Mouse (Mus musculus) forebrain, embryonic 15.5 days (tissue): ENCODE measurements around the gene Kif15. TPM values are rescaled to one million over a fixed set of nuclear protein-coding genes. Genes with fewer than 3 reads are reported as not detected.
A peak's percentile ranks its signal among the peaks of the same experiment; 100 is the strongest.

Experiments
- ATAC-seq: fragments of 200-750 bp; cut with Nextera tagmentation; replicated peaks from 2 replicates; pipeline ENCODE4 v1.8.0; 2017; ENCODE audit warnings: mild to moderate bottlenecking, moderate TSS enrichment, moderate library complexity
- H3K27ac ChIP-seq: fragments of 300-500 bp; sonication (generic); replicated peaks from 2 replicates; pipeline ENCODE4 v1.5.1; 2015; ENCODE audit warnings: mild to moderate bottlenecking, inconsistent platforms
- H3K27me3 ChIP-seq: fragments of 300-500 bp; sonication (generic); 2 replicates; pipeline ENCODE4 v1.6.1; 2015; ENCODE audit warnings: inconsistent platforms
- H3K36me3 ChIP-seq: fragments of 300-500 bp; sonication (generic); 2 replicates; pipeline ENCODE4 v1.6.1; 2015; ENCODE audit warnings: mild to moderate bottlenecking, inconsistent platforms
- H3K4me1 ChIP-seq: fragments of 300-500 bp; sonication (generic); 2 replicates; pipeline ENCODE4 v1.6.1; 2015; ENCODE audit warnings: inconsistent platforms
- H3K4me2 ChIP-seq: fragments of 300-500 bp; sonication (generic); replicated peaks from 2 replicates; pipeline ENCODE4 v1.6.1; 2015; ENCODE audit warnings: mild to moderate bottlenecking, inconsistent platforms
- H3K4me3 ChIP-seq: fragments of 300-500 bp; sonication (generic); 2 replicates; pipeline ENCODE4 v1.5.1; 2015; ENCODE audit warnings: mild to moderate bottlenecking, inconsistent platforms
- H3K9ac ChIP-seq: fragments of 300-500 bp; sonication (generic); replicated peaks from 2 replicates; pipeline ENCODE4 v1.6.1; 2015; ENCODE audit warnings: mild to moderate bottlenecking, inconsistent platforms
- H3K9me3 ChIP-seq: fragments of 300-500 bp; sonication (generic); 2 replicates; pipeline ENCODE4 v1.6.1; 2016; ENCODE audit warnings: inconsistent platforms
- WGBS: fragments of 180-500 bp; shearing (Covaris S2); methylation state at CpG from one replicate; pipeline ENCODE4 v1.1.7; 2015; ENCODE audit warnings: mixed read lengths; 5-methylcytosine and 5-hydroxymethylcytosine counted together
- polyA plus RNA-seq: library from polyadenylated mRNA; unstranded; fragments of >200 nt; fragmentation: Nextera tagmentation; extraction: Ambion mirVana; gene quantifications from 2 replicates; pipeline ENCODE4 v1.2.1, GENCODE M21; 2015

Kif15 gene
- polyA plus RNA-seq, 1 experiment from 2014 or later, result 28.2 TPM

DNA sequence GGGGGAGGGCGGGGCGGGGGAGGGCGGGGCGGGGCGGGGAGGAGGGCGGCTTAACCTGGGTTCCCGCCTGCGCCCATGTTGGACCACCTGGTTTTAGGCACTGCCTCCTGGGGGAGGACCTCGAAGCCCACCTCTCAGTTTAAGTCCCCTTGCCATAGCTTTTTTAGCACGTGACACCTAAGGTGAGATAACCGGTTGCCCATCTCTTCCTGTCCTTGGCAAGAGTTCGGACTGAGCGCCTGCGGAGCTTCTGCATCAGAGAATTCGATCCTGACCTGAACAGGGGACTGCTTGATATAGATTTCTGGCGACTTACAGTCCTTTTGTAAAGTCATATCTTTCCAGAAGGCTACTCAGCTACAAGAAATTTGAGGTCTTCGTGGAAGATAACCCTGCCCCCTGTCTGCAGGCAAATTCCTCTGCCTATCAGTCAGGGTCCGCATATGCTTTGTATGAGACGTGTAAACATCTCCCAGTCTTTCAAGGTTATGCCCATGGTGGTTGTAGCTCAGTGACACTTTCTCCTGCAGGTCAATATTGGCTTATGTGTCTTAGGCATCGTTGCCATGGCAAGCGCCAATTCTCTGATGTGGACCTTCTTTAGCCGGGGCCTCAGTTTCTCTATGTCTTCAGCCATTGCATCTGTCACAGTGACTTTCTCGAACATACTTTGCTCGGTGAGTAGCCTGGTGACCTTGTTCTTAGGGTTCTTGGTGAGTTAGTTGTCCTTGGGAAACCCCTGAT, 71.0 kb downstream of the Kif15 start:
- Histone ChIP-seq H3K4me3 (peak overlapping the region; percentile 53), H3K9ac (peak overlapping the region; percentile 70; the same call in 1 of the 2 replicates), H3K27me3 (no peaks in the 10 kb centered on the region), H3K36me3 (peaks cover 4% of the 10 kb centered on the region; the same call in 1 of the 2 replicates), H3K4me1 (peaks cover 31% of the 10 kb centered on the region), H3K9me3 (no peaks in the 10 kb centered on the region), H3K27ac (peak overlapping the region; percentile 10), H3K4me2 (peak overlapping the region; percentile 60)
- peak; percentile 52 for ATAC-seq
- 40% methylated on average over 18 of the region's 24 CpGs for WGBS

DNA sequence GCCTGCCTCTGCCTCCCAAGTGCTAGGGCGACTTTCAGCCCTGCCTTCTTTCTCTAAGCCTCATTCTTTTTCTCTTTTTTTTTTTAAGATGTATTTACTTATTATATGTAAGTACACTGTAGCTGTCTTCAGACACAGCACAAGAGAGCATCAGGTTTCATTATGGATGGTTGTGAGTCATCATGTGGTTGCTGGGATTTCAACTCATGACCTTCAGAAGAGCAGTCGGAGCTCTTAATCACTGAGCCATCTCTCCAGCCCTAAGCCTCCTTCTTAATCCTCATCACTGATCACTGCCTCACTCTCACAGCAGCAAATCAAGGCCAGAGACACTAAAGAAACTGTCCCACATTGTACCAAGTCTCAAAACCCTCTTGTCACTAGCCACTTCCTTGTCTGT, 73.4 kb downstream of the Kif15 start:
- Histone ChIP-seq H3K36me3 (no peaks in the 10 kb centered on the region), H3K4me3 (no peak overlapping the region), H3K27me3 (no peaks in the 10 kb centered on the region), H3K4me2 (no peak overlapping the region), H3K4me1 (peaks cover 18% of the 10 kb centered on the region), H3K27ac (no peak overlapping the region), H3K9ac (no peak overlapping the region), H3K9me3 (no peaks in the 10 kb centered on the region)
- no peak for ATAC-seq
- 91% methylated on average over 2 of the region's 2 CpGs for WGBS

DNA sequence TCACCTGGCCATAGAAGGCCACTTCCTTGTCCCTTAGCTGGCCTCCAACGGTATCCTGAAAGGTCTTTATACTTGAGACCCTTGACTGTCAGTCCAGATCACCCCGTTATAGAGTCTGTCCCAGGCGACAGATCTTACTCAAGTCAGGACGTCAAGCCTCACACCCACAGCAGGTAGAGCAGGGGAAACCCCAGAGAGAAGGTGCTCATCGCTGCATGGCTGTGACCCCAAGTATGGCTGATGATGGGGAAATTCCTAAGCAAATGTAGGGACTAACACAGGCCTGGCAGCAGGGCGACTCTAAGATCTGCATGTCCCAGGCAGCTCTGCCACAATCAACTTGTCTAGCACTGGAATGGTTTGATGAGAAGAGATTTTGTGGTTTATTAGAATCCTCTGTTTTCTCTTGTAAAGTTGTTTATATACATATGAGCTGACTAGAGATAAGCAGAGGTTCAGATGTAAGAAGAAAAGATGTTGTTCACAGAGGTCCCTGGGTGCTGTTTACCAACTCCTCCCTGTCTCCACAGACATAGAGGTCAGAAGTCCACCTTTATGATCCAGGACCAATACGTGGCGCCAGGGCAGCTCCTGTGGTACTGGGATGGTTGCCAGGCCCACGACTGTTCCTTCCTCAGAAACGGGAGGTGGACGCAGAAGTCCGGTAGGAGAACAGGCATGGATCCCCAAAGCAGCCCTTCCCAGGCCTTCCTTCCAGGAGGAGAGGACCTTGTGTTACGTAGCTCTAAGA, 80.8 kb downstream of the Kif15 start:
- Histone ChIP-seq H3K27ac (no peak overlapping the region), H3K4me3 (no peak overlapping the region), H3K4me2 (no peak overlapping the region), H3K9me3 (no peaks in the 10 kb centered on the region), H3K27me3 (no peaks in the 10 kb centered on the region), H3K4me1 (no peaks in the 10 kb centered on the region), H3K9ac (no peak overlapping the region), H3K36me3 (no peaks in the 10 kb centered on the region)
- ATAC-seq, result no peak
- WGBS, result 86% methylated on average over 13 of the region's 13 CpGs

DNA sequence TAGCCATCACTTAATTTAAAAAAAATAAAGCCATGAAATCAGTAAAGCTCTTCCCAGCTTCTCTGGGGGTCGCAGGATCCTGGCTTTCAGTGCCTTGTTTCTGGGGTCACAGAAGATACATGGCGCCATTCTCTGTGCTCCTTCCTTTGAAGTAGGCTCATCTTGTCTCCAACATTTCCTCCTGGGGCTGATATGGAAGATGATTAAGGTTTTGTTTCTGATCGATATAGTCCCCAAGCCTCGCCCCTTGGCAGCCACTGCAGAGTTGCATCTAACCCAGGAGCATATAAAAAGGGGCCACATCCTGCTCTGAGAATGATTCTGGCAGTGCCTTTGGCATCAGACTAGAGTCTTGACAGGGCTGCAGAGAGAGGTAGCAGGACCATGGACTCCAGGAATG, 83.6 kb downstream of the Kif15 start, which contains the start of gene Tgm4:
Gene Tgm4, plus strand, starts transcription at position 301 of the 400 bp plus-strand sequence.
- H3K36me3 ChIP-seq, result no peaks in the 10 kb centered on the region
- ATAC-seq, result no peak
- H3K9ac ChIP-seq, result no peak within 1 kb of the TSS
- H3K9me3 ChIP-seq, result no peaks in the 10 kb centered on the region
- H3K27me3 ChIP-seq, result no peaks in the 10 kb centered on the region
- H3K4me2 ChIP-seq, result no peak within 1 kb of the TSS
- 90% methylated on average over 4 of the region's 4 CpGs for WGBS
- no peaks in the 10 kb centered on the region for H3K4me1 ChIP-seq
- no peak within 1 kb of the TSS for H3K27ac ChIP-seq
- no peak within 1 kb of the TSS for H3K4me3 ChIP-seq

DNA sequence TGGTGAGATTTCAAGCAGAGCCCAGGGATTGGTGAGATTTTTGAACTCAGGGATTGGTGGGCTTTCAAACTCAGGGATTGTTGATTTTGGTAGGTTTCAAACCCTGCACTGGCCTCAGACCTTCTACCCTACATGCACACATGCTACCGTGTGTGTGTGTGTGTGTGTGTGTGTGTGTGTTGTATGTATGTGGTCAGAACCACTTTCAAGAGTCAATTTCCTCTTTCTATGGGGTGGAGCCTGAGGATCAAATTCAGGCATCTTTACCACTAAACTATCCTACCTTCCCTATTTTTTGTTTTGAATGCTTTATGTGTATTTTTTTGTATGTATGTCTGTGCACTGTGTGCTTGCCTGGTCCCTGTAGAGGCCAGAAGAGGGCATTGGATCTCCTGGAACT, 96.8 kb downstream of the Kif15 start:
- Histone ChIP-seq H3K4me3 (no peak overlapping the region), H3K9ac (no peak overlapping the region), H3K27ac (no peak overlapping the region), H3K9me3 (no peaks in the 10 kb centered on the region), H3K4me2 (no peak overlapping the region), H3K4me1 (no peaks in the 10 kb centered on the region), H3K27me3 (no peaks in the 10 kb centered on the region), H3K36me3 (no peaks in the 10 kb centered on the region)
- WGBS, result 93% methylated on average over 1 of the region's 1 CpGs
- ATAC-seq, result no peak

DNA sequence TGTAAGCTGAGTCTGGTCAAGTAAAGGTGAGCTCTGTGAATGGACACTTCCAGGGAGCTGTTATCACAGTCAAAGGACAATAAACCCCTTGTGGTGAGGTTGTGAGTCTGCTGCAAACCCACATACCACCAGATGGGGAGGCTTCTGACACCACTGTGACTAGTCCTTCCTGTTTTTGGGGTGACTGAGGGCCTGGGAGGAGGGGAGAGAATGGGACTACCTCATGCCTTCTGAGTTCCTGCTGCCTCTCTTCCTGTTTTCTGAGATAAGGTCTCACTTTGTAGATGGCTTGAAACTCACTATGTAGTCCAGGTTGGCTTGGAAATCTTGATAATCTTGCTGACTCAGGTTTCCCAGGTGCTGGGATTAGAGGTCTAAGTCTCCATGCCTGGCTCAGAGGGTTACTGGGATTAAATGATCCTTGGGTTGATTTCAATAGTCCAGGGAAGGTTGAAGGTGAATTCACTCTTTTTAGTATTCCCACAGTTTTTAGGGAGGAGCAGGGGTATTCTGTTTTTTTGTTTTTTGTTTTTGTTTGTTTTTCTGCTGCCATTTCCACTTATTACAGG, 108.0 kb downstream of the Kif15 start:
- Histone ChIP-seq H3K27me3 (no peaks in the 10 kb centered on the region), H3K9ac (no peak overlapping the region), H3K4me1 (no peaks in the 10 kb centered on the region), H3K27ac (no peak overlapping the region), H3K4me3 (no peak overlapping the region), H3K9me3 (no peaks in the 10 kb centered on the region), H3K4me2 (no peak overlapping the region), H3K36me3 (no peaks in the 10 kb centered on the region)
- ATAC-seq, result no peak

DNA sequence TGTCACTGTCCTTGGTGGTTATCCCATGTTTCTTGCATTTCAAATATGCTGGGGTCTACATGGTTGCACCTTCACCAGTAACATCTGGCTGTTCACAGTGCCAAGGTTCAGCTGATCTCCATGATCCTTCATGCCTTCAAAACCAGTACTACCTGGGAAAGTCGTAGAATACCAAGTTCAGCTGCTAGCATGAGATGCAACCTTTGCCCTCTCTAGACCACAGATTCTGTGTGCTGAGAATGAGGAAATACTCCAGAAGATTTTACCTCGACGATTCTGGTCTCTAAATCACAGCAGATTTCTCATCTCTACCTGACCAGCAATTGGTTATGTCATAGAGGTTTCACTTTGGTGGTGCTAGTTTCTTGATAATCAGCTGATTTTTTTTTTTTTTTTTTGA, 109.3 kb downstream of the Kif15 start:
- no peaks in the 10 kb centered on the region for H3K27me3 ChIP-seq
- H3K36me3 ChIP-seq, result no peaks in the 10 kb centered on the region
- no peak overlapping the region for H3K9ac ChIP-seq
- ATAC-seq, result no peak
- no peaks in the 10 kb centered on the region for H3K4me1 ChIP-seq
- no peak overlapping the region for H3K4me2 ChIP-seq
- no peak overlapping the region for H3K27ac ChIP-seq
- no peaks in the 10 kb centered on the region for H3K9me3 ChIP-seq
- 98% methylated on average over 3 of the region's 3 CpGs for WGBS
- H3K4me3 ChIP-seq, result no peak overlapping the region

Other genes with a start within 250 kb of the Kif15 start
- not detected in 2 replicates for gene Topaz1, start 203.7 kb upstream of the Kif15 start, polyA plus RNA-seq
- gene Tcaim, start 145.5 kb upstream of the Kif15 start, polyA plus RNA-seq, result 7.4 and 7.7 TPM in 2 replicates
- gene Gm35549, start 107.0 kb upstream of the Kif15 start, polyA plus RNA-seq, result 0.45 and 0.50 TPM in 2 replicates
- gene Zfp445, start 85.0 kb upstream of the Kif15 start, polyA plus RNA-seq, result 103 and 115 TPM in 2 replicates
- gene Zkscan7, start 65.4 kb upstream of the Kif15 start, polyA plus RNA-seq, result 4.1 and 4.6 TPM in 2 replicates
- gene Zfp105, start 28.0 kb upstream of the Kif15 start, polyA plus RNA-seq, result 22.5 and 23.7 TPM in 2 replicates
- 31.4 and 33.5 TPM in 2 replicates for gene 1110059G10Rik, start within 50 bp of the Kif15 start, polyA plus RNA-seq
- 19.4 and 24.1 TPM in 2 replicates for gene Tmem42, start 70.3 kb downstream of the Kif15 start, polyA plus RNA-seq
- gene Tgm4, start 83.7 kb downstream of the Kif15 start, polyA plus RNA-seq, result 0.78 and 0.95 TPM in 2 replicates
- 80.8 and 81.0 TPM in 2 replicates for gene Zdhhc3, start 162.2 kb downstream of the Kif15 start, polyA plus RNA-seq
- gene Exosc7, start 162.2 kb downstream of the Kif15 start, polyA plus RNA-seq, result 92.6 and 98.2 TPM in 2 replicates
- gene Clec3b, start 199.9 kb downstream of the Kif15 start, polyA plus RNA-seq, result 0.32 and 0.98 TPM in 2 replicates